Mouse (Mus musculus) heart, postnatal 10 days (tissue): ENCODE measurements around the gene Syce3. TPM values are rescaled to one million over a fixed set of nuclear protein-coding genes. Genes with fewer than 3 reads are reported as not detected.

Experiments
- DNase-seq, 2 experiments: peaks; one replicate each; pipeline ENCODE4 v3.0.0; 2021
- intact Hi-C: fragments of 180-260 bp; cut with DNase I; formaldehyde crosslinking; loops from one replicate; pipeline ENCODE4 v1.15.1; 2025
- total RNA-seq, 2 experiments: library from RNA; stranded (reverse); gene quantifications; 2 replicates each; pipeline ENCODE4 v1.2.3; 2021

Gene Syce3
- total RNA-seq, 2 experiments from 2014 or later, result not detected

DNA sequence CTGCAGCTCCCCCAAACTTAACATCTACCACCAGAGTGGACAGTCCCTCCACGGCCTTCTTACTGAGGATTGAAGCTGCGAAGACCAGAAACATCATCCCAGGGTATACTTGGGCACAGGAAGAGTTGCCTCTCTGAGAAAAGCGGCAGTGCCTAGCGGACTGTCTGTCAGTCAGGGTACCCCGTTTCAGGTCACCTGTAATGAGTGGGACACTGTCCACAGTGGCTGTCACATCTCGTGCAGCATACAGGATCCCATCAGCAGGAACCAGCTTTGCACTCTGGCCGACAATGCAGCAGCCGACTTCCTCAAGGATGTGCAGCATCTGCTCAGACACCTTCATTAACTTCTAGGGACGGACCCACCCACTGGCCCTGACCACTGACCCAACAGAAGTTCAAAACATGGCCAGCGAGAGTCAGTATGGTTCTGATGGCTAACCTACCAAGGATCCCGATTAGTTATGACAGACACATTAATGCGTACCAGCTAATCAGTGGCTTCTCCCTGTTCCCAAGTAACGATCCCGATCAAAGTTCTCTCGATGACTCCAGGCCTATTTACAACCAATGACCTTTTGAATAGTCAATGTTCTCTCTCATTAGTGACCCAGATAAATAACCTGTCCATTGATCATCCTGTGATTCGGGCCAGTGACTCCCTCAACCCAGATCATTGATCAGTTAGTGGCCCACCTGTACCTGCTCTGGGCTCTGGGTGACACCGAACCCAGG lies 35.3 kb downstream of the Syce3 start:
- intact Hi-C loops, result loop anchor here (5.0 kb wide), 2 partner anchors 92 to 152 kb away; no protein-coding TSS in a partner anchor
- no peak for DNase-seq

DNA sequence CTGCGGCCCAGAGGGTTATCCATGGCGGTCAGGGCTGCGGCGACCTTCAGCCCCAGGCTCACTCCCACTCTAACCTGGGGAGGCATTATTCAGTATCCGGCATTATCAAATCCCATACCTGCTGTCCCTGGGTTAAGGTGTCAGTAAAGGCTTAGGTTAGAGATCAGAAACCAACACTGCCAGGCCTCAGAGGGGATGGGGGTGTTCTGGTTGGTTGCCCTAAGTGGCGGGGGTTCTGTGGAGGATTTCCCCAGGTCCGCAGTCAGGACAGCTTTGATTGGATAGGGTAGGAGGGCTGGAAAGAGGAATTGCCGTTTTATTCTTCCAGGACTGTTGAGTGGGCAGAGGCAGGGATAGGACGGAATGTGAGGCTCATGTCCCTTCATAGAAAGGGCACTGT lies 36.0 kb downstream of the Syce3 start:
- no peak for DNase-seq
- intact Hi-C loops, result loop anchor here (5.0 kb wide), 1 partner anchor 93 kb away; no protein-coding TSS in a partner anchor

DNA sequence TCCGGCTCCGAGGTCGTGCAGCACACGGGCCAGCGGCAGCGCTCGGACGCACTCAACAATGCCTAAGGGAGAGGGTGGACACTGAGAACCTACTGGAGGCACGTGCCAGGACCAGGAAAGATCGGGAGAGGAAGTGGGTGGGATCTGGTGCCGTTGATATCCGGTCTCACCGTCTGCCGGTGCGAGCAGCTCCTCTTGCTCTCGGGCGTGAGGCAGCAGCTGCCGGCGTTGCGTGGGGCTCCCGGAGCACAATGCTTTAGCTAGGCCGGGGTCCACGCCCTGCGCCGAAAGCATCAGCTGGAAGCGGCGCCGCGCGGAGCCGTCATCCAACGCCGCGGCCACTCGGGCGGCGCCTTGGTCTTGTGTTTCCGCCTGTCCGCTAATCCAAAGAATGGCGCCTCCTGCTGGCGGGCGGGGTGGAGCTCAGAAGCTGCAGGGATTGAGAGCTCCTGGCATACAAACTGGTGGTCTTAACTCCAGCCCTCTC lies 36.5 kb downstream of the Syce3 start, which contains the start of gene Sco2:
TSS of gene Sco2 (minus strand) at position 85 of the 487 bp plus-strand sequence.
- intact Hi-C loops, result loop anchor here (2.0 to 5.0 kb wide), 2 partner anchors 17 to 93 kb away; no protein-coding TSS in a partner anchor
- peak; percentile 94 to 98 for DNase-seq

DNA sequence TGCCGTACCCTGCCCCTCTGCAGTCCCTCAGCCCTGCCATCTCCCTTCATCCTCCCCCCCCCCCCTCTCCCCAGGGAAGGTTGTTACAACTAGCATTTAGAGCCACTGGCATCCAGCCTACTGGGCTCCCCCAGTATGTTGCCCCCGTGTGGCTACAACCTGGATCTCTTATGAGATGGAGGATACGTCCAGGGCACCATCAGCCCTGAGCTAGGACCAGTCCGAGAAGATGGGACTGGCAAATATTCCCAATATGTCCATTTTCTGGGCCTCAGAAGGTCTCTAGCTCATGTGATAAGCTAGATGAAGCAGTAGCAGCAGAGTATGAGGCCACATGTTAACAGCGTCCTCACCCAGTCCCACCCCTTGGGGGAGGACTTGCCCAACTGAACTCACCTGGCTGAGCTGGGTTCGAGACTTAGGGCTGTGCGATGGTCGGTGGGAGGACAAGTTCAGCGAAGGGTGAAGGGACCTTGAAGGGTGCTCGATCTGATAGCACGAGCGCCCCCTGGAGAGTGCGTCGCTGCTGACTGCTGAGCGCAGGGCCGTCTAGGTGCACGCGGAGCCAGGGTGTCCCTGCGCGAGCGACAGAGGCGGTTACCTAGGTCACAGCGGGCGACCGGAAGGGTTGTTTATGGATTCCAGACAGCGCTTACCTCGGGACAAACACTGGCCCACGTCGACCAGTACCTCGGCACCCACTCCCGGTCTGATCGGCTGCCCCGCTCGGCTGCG lies 37.1 kb downstream of the Syce3 start:
- intact Hi-C loops, result loop anchor here (2.0 to 5.0 kb wide), 2 partner anchors 16 to 94 kb away; no protein-coding TSS in a partner anchor
- peak; percentile 88 to 89 for DNase-seq

DNA sequence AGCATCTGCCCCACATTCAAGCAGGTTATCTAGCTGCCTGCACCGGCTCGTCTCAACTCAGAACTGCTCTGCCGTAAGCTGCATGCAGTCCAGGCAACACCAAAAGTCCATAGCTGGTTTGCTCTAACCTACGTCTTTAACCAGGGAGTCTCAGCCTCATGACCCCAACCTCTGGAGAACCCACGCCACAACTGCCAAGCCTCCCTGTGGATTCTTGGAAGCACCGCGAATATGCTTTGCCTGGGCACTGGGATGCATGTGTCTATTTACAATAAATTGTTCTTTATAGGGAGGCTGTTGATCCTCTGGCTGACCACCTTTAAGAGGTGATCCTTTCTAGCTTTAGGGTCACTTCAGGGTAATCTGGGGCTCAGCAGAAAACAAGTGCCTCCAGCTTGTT lies 37.8 kb downstream of the Syce3 start:
- DNase-seq, result no peak
- intact Hi-C loops, result loop anchor here (2.0 to 5.0 kb wide), 2 partner anchors 16 to 95 kb away; no protein-coding TSS in a partner anchor

DNA sequence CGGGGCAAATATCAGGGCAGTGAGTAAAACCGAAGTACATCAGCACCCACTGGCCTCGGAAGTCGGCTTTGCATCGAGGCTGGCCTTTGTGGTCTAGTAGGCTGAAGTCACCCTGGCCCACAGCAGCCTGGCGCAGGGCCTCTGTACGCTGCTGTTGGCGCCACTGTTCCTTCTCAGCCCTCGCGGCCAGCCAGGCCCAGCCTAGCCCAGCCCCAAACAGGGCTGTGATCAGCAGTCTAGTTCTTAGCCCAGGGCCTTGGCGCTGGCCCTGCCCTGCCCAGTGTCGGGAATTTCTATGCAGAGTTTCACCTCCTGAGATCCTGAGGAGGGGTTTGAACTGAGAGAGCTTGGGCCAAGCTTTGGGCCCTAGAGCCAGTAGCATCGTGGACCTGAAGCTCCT lies 38.2 kb downstream of the Syce3 start:
- intact Hi-C loops, result loop anchor here (2.0 to 5.0 kb wide), 2 partner anchors 15 to 95 kb away; no protein-coding TSS in a partner anchor
- DNase-seq, result no peak

DNA sequence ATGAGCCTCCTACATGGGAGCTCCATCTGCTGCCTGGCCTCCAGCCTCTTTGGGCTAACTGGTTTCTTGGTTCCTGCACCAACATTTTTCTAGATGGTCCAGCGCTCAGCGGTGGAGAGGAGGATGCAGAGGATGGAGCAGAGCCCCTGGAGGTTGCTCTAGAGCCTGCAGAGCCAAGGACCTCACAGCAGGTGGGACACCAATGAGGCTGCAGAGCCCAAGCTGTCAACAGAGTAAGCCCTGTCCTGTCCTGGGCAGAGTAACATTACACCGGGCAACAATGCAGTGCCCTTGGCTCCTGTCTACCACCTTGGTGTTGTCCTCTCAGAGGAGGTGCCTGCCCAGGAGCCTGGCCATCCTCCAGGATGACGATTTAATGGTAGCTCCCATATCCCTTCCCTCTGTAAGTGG lies 45.2 kb downstream of the Syce3 start:
- no peak for DNase-seq
- intact Hi-C loops, result no loop called here

DNA sequence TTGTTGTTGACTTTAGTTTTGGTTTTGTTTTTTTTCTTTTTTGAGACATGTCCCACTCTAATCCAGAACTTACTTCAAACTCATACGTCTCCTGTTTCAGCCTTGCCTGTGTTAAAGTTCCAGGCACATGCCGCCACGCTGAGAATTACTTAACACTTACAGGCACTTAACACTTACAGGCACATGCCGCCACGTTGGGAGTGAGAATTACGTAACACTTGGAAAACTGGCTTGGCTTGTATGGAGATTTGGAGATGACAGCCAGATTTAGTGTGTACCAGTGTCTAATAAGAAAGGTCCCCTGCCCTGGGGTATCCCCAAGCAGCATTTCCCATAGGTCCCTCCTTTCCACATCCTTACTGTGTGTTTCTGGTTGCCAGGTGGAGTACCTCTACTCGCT lies 47.3 kb downstream of the Syce3 start:
- DNase-seq, result no peak
- intact Hi-C loops, result loop anchor here (5.0 kb wide), 1 partner anchor 86 kb away; no protein-coding TSS in a partner anchor

DNA sequence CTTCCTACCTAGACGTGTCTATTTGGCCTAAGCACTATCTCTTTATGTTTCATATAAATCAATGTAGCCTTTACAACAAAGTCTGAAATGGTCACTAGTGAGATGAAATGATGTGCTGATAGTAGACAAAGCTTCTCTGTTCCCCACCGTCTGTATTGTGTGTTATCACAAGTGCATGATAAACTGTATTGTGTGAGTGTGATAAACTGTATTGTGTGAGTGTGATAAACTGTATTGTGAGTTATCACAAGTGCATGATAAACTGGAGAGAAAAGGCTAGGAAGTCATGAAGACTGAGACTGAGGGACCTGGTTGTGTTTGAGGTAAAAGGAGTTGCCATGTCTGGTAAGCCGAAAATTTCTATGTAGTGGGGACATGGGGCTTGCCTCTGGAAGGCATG lies 51.5 kb downstream of the Syce3 start:
- intact Hi-C loops, result no loop called here
- no peak for DNase-seq

DNA sequence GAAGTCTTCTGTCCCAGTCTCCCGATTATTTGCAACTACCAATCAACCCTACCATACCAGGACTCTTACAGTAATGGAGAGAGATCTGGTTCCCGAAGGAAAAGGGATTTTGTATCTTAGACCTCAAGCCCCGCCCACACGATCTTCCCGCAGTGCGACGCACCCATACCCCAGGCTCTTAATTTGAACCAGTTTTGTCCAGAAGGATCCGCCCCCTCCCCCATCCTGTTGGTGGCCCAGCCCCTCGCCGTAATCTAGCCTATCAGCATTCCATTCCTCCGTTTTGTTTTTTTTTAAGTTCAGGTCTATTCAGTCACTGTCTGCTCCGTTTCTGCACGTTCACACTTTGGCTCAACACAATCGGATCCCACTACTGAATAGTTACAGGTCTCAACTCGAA lies 53.9 kb downstream of the Syce3 start:
- DNase-seq, result peak; percentile 77
- intact Hi-C loops, result loop anchor here (2.0 kb wide), 1 partner anchor 16 kb away; the partner anchor contains the start of gene Sco2

DNA sequence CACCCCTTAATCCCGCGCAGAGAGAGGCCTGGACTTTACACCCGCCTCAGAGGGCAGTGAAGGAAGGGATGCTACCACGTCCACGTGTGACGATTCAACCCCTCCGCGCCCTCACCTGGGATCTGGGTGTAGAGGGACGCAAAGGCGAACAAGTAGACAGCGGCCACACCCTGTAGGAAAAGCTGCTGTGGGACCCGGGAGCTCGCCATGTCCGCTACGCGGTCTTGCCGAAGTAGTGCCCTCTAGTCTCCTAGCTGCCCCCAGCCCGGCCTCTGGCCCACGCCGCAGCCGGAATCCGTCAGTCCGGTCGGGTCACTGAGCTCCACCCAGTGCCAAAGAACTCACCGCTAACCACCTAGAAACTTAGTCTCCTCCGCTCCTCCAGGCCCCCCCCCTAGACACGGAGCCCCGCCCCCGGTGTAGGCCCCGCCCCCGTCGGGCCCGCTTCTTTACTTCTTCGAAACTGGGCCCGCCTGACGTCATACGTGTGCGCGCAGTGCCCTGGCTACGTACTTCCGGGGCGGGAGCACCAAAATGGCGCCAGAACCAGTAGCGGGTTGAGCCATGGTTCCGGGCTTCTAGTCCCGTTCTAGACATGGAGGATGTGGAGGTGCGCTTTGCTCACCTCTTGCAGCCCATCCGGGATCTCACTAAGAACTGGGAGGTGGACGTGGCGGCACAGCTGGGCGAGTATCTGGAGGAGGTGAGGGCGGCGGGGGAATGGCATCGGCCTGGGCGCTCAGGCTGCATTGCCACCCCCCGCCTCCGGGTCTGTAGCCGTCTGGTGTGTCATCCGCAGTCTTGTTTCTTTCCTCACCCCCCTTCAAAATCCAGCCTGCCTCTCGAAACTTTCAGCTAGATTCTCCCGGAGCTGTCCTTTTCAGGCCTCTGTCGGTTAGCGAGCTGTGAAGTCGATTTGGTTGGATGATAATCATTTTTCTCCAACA lies 54.8 kb downstream of the Syce3 start, which contains the start of the genes Lmf2 and Ncaph2:
TSS of gene Lmf2 (minus strand) at position 419 of the 947 bp plus-strand sequence.
TSS of gene Ncaph2 (plus strand) at position 479 of the 947 bp plus-strand sequence.
- intact Hi-C loops, result loop anchor here (2.0 kb wide), 1 partner anchor 17 kb away; the partner anchor contains the start of gene Sco2
- peak; percentile 96 to 99 for DNase-seq

DNA sequence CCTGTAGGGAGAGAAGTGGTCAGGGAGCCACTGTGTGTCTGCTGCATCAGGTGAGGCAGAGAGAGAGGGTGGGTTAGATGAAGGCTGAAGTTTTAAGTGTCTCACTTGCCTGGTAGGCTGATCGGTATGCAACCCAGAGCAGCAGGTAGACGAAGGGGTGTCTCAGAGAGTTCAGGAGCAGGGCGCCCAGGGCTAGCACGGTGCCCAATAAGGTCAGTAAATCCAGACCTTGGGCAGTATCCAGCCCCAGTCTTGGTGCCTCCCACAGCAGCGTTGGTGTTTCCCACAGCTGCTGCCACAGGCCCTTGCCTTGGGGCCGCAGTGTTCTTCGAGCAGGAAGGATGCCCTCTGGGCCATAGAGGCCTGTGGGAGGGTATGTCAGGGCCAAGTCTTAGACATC lies 55.8 kb downstream of the Syce3 start:
- intact Hi-C loops, result no loop called here
- no peak for DNase-seq

DNA sequence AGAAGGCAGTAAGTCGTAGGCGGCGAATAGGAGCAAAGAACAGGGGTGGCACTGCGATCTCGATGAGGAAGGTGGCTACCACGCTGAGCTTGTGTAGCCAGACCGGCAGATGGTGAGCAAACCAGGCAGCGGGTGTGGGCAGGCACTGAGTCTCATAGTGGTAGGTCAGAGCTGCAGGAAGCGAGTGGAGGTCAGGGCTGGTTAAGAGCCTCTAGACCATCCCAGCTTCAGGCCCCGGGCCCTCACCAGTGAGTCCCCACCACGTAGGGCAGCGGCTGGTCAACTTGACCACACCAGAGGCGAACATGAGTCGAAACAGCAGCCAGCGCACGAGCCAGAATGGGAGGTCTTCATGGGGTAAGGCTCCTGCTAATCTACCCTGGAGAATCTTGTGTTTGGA lies 56.5 kb downstream of the Syce3 start:
- intact Hi-C loops, result no loop called here
- DNase-seq, result no peak

DNA sequence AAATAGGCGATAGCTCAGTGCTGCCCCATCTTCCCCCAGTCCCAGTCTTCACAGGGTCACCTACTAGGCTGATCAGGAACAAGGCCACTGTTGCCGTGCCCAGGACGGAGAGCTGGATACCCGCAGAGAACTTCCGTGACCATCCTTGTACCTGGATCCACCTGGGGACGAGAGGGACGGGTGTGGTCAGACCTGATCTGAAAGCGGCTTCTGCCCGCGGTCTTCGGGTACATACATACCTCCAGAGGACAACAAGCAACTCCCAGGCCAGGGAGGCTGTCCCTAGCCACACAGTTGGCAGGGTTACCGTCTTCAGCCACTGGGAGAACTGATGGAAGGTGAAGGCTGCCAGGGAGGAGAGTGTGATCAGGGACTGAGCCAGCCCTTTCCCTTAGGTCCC lies 57.5 kb downstream of the Syce3 start:
- no peak for DNase-seq
- intact Hi-C loops, result no loop called here

DNA sequence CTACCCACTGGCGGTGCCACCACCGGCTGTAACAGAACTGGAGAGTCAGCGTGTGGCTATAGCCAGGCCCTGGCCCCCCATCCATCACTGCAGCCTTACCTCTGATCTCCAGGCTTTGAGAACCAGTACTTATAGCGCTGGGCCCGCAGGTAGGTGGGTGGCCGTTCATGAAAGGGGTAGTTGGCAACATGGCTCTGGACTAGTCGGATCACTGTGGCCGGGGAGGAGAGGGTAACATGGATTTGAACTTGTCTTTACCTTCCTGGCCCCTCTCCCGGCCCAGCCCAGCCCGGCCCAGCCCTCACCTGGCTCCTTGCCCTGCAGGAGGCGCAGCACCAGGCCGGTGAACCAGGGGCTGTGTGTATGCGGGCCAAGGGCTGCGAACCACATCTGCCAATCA lies 58.2 kb downstream of the Syce3 start:
- intact Hi-C loops, result no loop called here
- no peak for DNase-seq

DNA sequence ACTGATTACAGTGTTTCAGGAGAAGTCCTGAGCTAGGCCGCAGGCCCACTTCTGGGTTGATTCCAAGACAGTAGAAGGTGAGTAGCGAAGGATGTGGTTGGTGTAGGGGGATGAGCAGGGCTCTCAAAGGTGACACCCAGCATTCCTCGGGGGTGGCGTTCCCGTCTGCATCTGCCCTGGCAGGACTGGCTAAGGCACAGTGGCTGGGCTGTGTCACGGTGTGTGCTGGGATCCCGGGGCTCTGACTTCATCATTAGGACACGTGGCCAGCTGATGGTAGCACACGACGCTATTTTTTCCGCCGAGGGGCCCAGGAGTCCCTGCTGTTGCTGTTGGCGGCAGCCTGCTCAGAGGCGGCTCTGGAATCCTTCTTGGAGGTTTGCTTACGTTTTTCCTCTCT lies 59.0 kb downstream of the Syce3 start:
- intact Hi-C loops, result loop anchor here (2.0 kb wide), 1 partner anchor 35 kb away; no protein-coding TSS in a partner anchor
- DNase-seq, result no peak

DNA sequence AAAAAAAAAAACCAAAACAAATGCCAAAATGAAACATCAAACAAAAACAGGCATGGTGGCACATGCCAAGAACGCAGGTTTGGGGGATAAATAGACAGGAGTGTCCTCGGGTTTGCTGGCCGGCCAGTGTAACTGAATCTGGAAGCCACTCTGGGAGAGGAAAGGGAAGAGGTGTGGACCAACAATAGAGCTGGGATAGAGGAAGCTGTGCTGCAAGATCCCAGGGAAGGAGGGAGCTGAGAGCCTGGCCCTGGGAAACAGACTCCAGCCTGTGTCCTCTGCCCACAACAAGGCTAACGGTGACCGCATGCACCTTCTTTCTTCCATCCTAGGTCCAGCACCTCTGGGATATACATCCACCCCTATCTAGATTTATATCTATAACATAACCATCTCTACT lies 59.9 kb downstream of the Syce3 start:
- intact Hi-C loops, result loop anchor here (2.0 kb wide), 1 partner anchor 34 kb away; no protein-coding TSS in a partner anchor

DNA sequence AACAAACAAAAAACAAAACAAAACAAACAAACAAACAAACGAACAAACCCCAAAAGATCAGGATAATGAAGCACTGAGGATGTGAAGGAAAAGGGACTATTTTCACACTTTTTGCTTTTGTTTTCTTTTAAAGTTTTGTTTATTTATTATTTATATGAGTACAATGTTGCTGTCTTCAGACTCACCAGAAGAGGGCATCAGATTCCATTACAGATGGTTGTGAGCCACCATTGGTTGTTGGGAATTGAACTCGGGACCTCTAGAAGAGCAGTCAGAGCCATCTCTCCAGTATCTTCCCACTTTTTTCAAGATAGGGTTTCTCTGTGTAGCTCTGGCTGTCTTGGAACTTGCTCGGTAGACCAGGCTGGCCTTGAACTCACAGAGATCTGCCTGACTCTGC lies 67.0 kb downstream of the Syce3 start:
- intact Hi-C loops, result no loop called here
- DNase-seq, result no peak

More for the DNA sequence above, 59.9 kb downstream of the Syce3 start:
- DNase-seq, result peak; percentile 28 to 33

DNA sequence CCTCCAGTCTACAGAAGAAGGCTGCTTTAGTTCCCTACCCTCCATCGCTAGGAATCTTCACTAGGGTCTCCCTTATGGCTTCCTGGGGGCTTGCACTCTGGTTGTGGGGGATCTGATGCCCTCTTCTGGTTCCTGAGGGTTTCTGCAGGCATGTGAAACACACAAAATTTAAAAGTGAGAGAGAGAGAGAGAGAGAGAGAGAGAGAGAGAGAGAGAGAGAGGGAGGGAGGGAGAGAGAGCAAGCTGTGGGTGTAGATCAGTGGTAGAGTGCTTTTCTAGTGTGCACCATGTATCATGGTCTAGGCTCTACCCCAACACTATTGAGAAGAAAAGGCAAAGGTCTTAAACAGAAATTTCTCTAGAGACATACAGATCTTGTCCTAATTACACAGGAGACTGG lies 68.6 kb downstream of the Syce3 start:
- intact Hi-C loops, result no loop called here

More for the DNA sequence above, 68.6 kb downstream of the Syce3 start:
- DNase-seq, result no peak
